Mouse (Mus musculus) spleen, adult 2 months (tissue): ENCODE data around the gene Pank4. TPM values are rescaled to one million over a fixed set of nuclear protein-coding genes. Genes with fewer than 3 reads are reported as not detected.
A peak's percentile ranks its signal among the peaks of the same experiment; 100 is the strongest.

Source experiments
- DNase-seq, 2 experiments: peaks; one replicate each; pipeline versions ENCODE4 v3.0.0 to v3.0.0-alpha.2; 2012 to 2021; ENCODE audit warnings: low spot score in 2 of 2, low read depth in 1 of 2
- H3K27ac ChIP-seq: fragments of 200-500 bp; 2 replicates; pipeline ENCODE4 v1.5.1; 2012; ENCODE audit warnings: low read length, inconsistent platforms; ENCODE audit not compliant: insufficient read depth
- H3K27me3 ChIP-seq: fragments of 200-500 bp; 2 replicates; pipeline ENCODE4 v1.6.1; 2012; ENCODE audit warnings: mild to moderate bottlenecking, moderate library complexity, low read length, inconsistent platforms; ENCODE audit not compliant: control insufficient read depth, insufficient read depth
- H3K36me3 ChIP-seq: fragments of 200-500 bp; 2 replicates; pipeline ENCODE4 v1.6.1; 2012; ENCODE audit warnings: mild to moderate bottlenecking, low read length, inconsistent platforms; ENCODE audit not compliant: control insufficient read depth, insufficient read depth
- H3K4me1 ChIP-seq: fragments of 200-500 bp; 2 replicates; pipeline ENCODE4 v1.6.1; 2011; ENCODE audit warnings: inconsistent platforms; ENCODE audit not compliant: control insufficient read depth, insufficient read depth, insufficient read length
- H3K4me3 ChIP-seq: fragments of 200-500 bp; 2 replicates; pipeline ENCODE4 v1.5.1; 2011; ENCODE audit warnings: mild to moderate bottlenecking, inconsistent platforms; ENCODE audit not compliant: insufficient read depth, insufficient read length; ENCODE audit errors: extremely low read depth
- CTCF ChIP-seq: fragments of 200-500 bp; IDR thresholded peaks from 2 replicates; pipeline ENCODE4 v1.5.1; 2011; ENCODE audit warnings: mild to moderate bottlenecking, inconsistent platforms; ENCODE audit not compliant: insufficient read depth, insufficient read length, insufficient replicate concordance; ENCODE audit errors: extremely low read depth
- POLR2A ChIP-seq: fragments of 200-500 bp; IDR thresholded peaks from 2 replicates; pipeline ENCODE4 v1.6.1; 2011; ENCODE audit warnings: low read depth, low read length, inconsistent platforms
- WGBS: fragments of 180-500 bp; shearing (Covaris S2); methylation state at CpG from one replicate; pipeline ENCODE4 v1.1.7; 2018; 5-methylcytosine and 5-hydroxymethylcytosine counted together
- polyA plus RNA-seq: library from polyadenylated mRNA; depleted of rRNA; stranded (reverse); fragments of >200 nt; gene quantifications from 2 replicates; pipeline ENCODE4 v1.2.3, GENCODE M21; 2012

The Pank4 gene
- polyA plus RNA-seq, 1 experiment = 58.0 TPM

DNA sequence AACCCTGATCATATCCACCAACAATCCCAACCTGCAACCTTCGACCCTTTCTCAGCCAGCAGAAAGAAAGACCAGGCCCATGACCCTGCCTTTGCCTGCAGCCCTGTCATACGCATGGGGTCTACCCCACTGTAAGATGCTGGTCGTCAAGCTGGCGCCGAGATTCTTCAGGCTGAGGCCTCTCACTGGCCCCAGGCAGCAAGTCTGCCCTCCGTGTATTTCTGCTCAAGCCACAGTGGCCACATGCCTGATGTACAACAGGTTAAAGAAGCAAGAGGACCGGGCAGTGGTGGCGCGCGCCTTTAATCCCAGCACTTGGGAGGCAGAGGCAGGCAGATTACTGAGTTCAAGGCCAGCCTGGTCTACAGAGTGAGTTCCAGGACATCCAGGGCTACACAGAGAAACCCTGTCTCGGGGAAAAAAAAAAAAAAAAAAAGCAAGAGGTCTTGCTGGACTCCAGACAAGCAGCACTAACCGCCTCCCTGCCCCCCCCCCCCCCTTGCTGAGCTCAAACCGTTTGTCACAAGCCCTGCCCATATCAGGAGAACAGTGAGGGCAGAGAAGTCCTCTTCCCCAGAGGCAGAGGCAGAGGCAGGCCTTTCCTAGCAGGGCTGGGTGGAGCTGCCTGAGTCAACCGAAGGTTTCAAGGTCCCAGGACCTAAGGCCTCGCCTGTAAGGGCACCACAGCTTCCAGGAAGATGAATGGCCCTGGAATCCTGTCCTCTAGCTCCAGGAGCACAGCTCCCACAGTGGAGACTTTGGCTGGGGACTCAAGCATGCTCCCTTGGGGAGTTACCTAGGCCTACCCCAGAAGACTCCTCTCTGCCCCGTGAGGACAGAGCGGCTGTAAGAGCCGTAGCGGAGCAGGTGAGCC lies 18.6 kb downstream of the Pank4 start:
- H3K4me3 ChIP-seq = no peak overlapping the region
- peaks cover 30% of the 10 kb centered on the region for H3K36me3 ChIP-seq
- no peak for DNase-seq
- no peaks in the 10 kb centered on the region for H3K27me3 ChIP-seq
- WGBS = 81% methylated on average over 19 of the region's 19 CpGs
- H3K27ac ChIP-seq = no peak overlapping the region
- no peaks in the 10 kb centered on the region; the same call in 1 of the 2 replicates for H3K4me1 ChIP-seq
- TF ChIP-seq POLR2A = no peak
- no peak for TF ChIP-seq CTCF

DNA sequence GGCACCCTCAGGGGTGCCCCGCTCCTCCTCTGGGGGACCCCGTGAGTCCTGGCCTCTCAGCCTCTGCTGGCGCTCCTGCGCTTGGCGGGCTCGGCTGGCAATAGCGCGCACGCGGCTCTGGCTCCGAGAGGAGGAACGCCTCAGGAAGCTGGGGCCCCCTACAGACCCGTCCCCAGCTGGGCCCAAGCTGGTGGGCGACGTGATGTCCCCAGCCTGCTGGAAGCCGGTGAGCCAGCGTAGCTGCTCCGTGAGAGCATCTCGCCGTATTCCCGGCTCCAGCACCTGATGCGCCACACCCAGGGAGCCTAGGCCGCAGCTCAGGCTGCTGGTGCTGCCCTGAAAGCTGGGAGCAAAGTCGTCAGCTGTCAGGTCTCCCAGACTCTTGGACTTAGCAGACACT lies 19.8 kb downstream of the Pank4 start:
- H3K36me3 ChIP-seq = peaks cover 19% of the 10 kb centered on the region
- H3K27ac ChIP-seq = no peak overlapping the region
- DNase-seq = no peak
- no peaks in the 10 kb centered on the region; the same call in 1 of the 2 replicates for H3K4me1 ChIP-seq
- H3K27me3 ChIP-seq = no peaks in the 10 kb centered on the region
- no peak overlapping the region for H3K4me3 ChIP-seq
- WGBS = 49% methylated on average over 24 of the region's 24 CpGs
- TF ChIP-seq POLR2A (no peak), CTCF (no peak)

DNA sequence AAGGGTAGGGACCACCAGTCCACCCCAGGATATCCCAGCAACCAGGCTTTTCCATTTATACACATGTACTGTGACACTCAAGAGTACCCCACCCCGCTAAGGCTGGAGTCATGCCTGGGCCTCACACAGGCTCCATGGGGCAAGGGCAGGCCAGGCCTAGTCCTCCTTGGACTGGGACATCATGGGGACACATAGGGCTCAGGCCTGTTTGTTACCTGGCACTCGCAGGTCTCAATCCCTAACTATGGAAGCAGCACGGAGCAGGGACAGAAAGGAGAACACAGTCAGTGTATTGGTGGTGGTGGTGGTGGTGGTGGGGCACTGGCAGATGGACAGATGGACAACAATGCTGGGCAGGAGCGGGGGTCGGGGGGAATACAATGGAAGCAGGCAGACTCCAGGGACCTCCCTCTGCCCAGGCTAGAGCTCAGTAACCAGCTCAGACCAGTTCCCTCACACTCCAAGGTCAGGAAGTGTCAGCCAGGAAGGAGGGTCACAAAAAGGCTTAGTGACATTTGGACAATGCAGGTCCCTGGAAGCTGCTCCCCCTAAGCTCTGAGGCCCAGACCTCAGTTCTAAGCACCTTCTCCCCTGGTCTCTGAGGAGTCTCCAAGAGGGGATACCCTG lies 21.3 kb downstream of the Pank4 start:
- DNase-seq = no peak
- H3K27me3 ChIP-seq = no peaks in the 10 kb centered on the region
- H3K36me3 ChIP-seq = peaks cover 6% of the 10 kb centered on the region; the same call in 1 of the 2 replicates
- H3K27ac ChIP-seq = no peak overlapping the region
- H3K4me1 ChIP-seq = no peaks in the 10 kb centered on the region; the same call in 1 of the 2 replicates
- no peak overlapping the region for H3K4me3 ChIP-seq
- 92% methylated on average over 5 of the region's 5 CpGs for WGBS
- no peak for TF ChIP-seq POLR2A
- no peak for TF ChIP-seq CTCF

DNA sequence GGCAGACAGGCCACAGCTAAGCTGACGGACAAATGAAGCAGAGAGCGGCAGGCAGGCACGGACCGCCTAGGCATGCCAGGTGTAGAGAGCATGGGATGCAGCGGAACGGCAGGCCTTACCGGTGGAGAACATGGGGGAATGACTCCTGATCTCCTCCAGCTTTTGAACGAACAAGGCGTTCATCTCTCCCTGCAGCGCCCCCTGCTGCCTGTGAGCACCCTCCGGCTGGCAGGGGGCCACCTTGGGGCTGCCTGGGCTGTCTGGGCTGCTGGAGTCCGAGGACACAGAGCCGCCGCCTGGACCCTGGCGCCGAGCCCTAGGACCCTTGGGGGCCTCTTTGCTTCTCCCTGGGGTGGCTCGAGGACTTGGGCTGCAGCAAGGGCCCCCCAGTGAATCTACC lies 22.2 kb downstream of the Pank4 start:
- peak in 1 of 2 experiments; percentile 65 for DNase-seq
- H3K36me3 ChIP-seq = no peaks in the 10 kb centered on the region; the same call in 1 of the 2 replicates
- H3K27ac ChIP-seq = no peak overlapping the region
- H3K4me1 ChIP-seq = no peaks in the 10 kb centered on the region; the same call in 1 of the 2 replicates
- no peak for TF ChIP-seq POLR2A
- TF ChIP-seq CTCF = peak; percentile 69; the same call in 1 of the 2 replicates
- WGBS = 32% methylated on average over 17 of the region's 17 CpGs
- no peak overlapping the region for H3K4me3 ChIP-seq
- no peaks in the 10 kb centered on the region for H3K27me3 ChIP-seq

DNA sequence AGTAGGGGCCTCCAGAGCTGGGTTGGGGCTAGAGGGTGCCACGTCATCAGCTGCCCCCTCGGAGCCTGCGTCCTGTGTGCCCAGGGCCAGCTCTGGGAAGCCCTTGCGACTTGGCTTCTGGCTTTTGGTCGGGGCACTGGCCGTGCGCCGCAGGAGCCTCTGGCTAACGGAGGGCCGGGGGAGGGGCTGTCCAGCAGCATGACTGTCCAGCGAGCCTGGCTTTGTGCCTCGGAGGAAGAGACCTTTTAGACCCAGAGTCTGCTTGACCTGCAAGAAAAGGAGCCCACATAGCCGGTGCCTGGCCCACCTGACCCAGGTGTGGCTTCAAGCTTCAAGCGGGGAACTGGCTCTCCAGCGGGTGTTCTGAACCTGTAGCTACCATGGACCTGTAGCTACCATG lies 22.8 kb downstream of the Pank4 start:
- TF ChIP-seq POLR2A (no peak), CTCF (no peak)
- WGBS = 90% methylated on average over 15 of the region's 15 CpGs
- H3K27me3 ChIP-seq = no peaks in the 10 kb centered on the region
- no peak overlapping the region for H3K27ac ChIP-seq
- no peak for DNase-seq
- no peak overlapping the region for H3K4me3 ChIP-seq
- no peaks in the 10 kb centered on the region; the same call in 1 of the 2 replicates for H3K4me1 ChIP-seq
- H3K36me3 ChIP-seq = no peaks in the 10 kb centered on the region

DNA sequence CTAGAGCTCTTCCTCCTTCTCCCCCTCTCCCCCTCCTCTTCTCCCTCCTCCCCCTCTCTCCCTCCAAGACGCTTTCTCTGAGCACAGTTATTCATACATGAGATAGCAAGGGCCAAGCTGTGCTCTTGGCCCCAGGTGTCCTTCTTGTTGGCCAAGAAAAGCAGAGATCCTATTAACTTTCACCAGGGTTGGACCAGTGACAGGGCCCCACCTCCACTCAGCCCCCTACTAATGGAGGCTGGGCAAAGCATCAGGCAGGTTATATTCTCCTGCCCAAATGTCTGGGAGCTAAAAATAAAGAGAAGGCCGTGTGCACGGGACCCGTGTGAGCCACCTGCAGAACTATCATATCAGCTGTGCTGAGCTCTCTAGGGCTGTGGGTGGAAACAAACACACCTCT lies 31.0 kb downstream of the Pank4 start:
- no peak overlapping the region for H3K4me3 ChIP-seq
- TF ChIP-seq CTCF = no peak
- TF ChIP-seq POLR2A = no peak
- H3K4me1 ChIP-seq = no peaks in the 10 kb centered on the region
- WGBS = 68% methylated on average over 4 of the region's 4 CpGs
- H3K27me3 ChIP-seq = no peaks in the 10 kb centered on the region
- no peak for DNase-seq
- no peak overlapping the region for H3K27ac ChIP-seq
- H3K36me3 ChIP-seq = no peaks in the 10 kb centered on the region
